Mouse (Mus musculus): ENCODE measurements around the gene Ank2.

DNA sequence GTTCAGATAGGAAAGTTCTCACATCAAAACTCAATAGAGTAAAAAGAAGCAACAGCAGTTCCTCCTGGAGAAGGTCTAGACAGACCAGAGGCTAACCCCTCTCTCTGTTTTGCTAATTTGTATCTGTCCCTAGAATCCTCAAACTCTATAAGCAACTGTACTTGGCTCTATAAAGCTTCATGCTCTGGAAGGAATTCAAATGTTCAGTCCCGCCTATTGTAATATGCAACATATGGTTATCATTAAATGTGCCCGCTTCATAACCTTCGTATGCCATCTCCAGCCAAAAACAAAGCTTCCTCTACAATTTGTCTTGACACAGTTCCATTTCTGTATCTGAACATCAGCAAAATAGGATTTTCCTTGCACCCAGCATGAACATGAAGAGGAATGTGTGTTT, 389.7 kb downstream of the Ank2 start:
- TF ChIP-seq CTCF (IDR thresholded peaks at IDR 0.05; ENCODE audit: extremely low read depth, insufficient read length, insufficient replicate concordance, low read depth, low read length) (no peak), POLR2A (IDR thresholded peaks at IDR 0.05; ENCODE audit: low read depth, low read length) (no peak)

All from small intestine, adult 2 months (tissue).